Mouse (Mus musculus): ENCODE results near the gene Reep1.

Gene Reep1

GRCm38 (mm10) chr6:71780431-71780830 lies 73.1 kb downstream of the Reep1 start:
- no peak for DNase-seq (ENCODE audit: low spot score in 2 of 2)

GRCm38 (mm10) chr6:71783165-71783564 lies 75.8 kb downstream of the Reep1 start:
- DNase-seq (ENCODE audit: low spot score in 2 of 2) = no peak

GRCm38 (mm10) chr6:71788348-71788747 lies 81.0 kb downstream of the Reep1 start:
- no peak for DNase-seq (ENCODE audit: low spot score in 2 of 2)

GRCm38 (mm10) chr6:71791771-71792170 lies 84.4 kb downstream of the Reep1 start:
- DNase-seq (ENCODE audit: low spot score in 2 of 2) = no peak

GRCm38 (mm10) chr6:71799391-71799790 lies 92.0 kb downstream of the Reep1 start:
- no peak for DNase-seq (ENCODE audit: low spot score in 2 of 2)

- DNase-seq (ENCODE audit: low spot score in 2 of 2) = no peak
Measured at GRCm38 (mm10) chr6:71801011-71801713, 93.8 kb downstream of the Reep1 start.

- DNase-seq (ENCODE audit: low spot score in 2 of 2) = peak; percentile 50 to 58
Measured at GRCm38 (mm10) chr6:71801714-71802094, 94.3 kb downstream of the Reep1 start.

GRCm38 (mm10) chr6:71803609-71804008 lies 96.2 kb downstream of the Reep1 start:
- DNase-seq (ENCODE audit: low spot score in 2 of 2) = no peak

GRCm38 (mm10) chr6:71804061-71804829 lies 96.9 kb downstream of the Reep1 start:
- peak; percentile 41 to 59 for DNase-seq (ENCODE audit: low spot score in 2 of 2)

- no peak for DNase-seq (ENCODE audit: low spot score in 2 of 2)
Measured at GRCm38 (mm10) chr6:71806713-71807112, 99.4 kb downstream of the Reep1 start.

- no peak for DNase-seq (ENCODE audit: low spot score in 2 of 2)
Measured at GRCm38 (mm10) chr6:71809890-71810289, 102.5 kb downstream of the Reep1 start.

- DNase-seq (ENCODE audit: low spot score in 2 of 2) = no peak
Measured at GRCm38 (mm10) chr6:71812820-71813219, 105.5 kb downstream of the Reep1 start.

- DNase-seq (ENCODE audit: low spot score in 2 of 2) = no peak
Measured at GRCm38 (mm10) chr6:71819764-71820292, 112.5 kb downstream of the Reep1 start.

GRCm38 (mm10) chr6:71823085-71823484 lies 115.7 kb downstream of the Reep1 start:
- DNase-seq (ENCODE audit: low spot score in 2 of 2) = no peak

- peak; percentile 81 to 84 for DNase-seq (ENCODE audit: low spot score in 2 of 2)
Measured at GRCm38 (mm10) chr6:71823488-71823887, 116.1 kb downstream of the Reep1 start.

GRCm38 (mm10) chr6:71823961-71824360 lies 116.6 kb downstream of the Reep1 start:
- no peak for DNase-seq (ENCODE audit: low spot score in 2 of 2)

GRCm38 (mm10) chr6:71826869-71827268 lies 119.5 kb downstream of the Reep1 start, which contains the start of gene Mrpl35:
Gene Mrpl35 (minus strand): TSS chr6:71826969.
- no peak for DNase-seq (ENCODE audit: low spot score in 2 of 2)

- DNase-seq (ENCODE audit: low spot score in 2 of 2) = no peak
Measured at GRCm38 (mm10) chr6:71829768-71830167, 122.4 kb downstream of the Reep1 start.

GRCm38 (mm10) chr6:71830690-71831580 lies 123.6 kb downstream of the Reep1 start, which contains the start of gene Immt:
Gene Immt (plus strand): TSS chr6:71831331.
- peak; percentile 93 to 94 for DNase-seq (ENCODE audit: low spot score in 2 of 2)

- peak; percentile 96 to 97 for DNase-seq (ENCODE audit: low spot score in 2 of 2)
Measured at GRCm38 (mm10) chr6:71831581-71831960, 124.2 kb downstream of the Reep1 start.

GRCm38 (mm10) chr6:71836811-71837210 lies 129.4 kb downstream of the Reep1 start:
- no peak for DNase-seq (ENCODE audit: low spot score in 2 of 2)

GRCm38 (mm10) chr6:71839815-71840214 lies 132.5 kb downstream of the Reep1 start:
- DNase-seq (ENCODE audit: low spot score in 2 of 2) = no peak
